Mouse (Mus musculus) heart, adult 2 months (tissue): ENCODE measurements around the gene Apol7e.
"Not testable (repeated sequence)": the region's sequence is repeated elsewhere in the genome, so short reads cannot be mapped to it uniquely, and the experiment has no call there.

ENCODE experiments used
- CTCF ChIP-seq: fragments of 200-600 bp; IDR thresholded peaks from 2 replicates; pipeline ENCODE4 v1.8.1; 2022; ENCODE audit warnings: antibody characterized with exemption, mild to moderate bottlenecking, moderate library complexity
- EP300 ChIP-seq: fragments of 200-500 bp; IDR thresholded peaks from 2 replicates; pipeline ENCODE4 v1.6.1; 2011; ENCODE audit warnings: low read depth, low read length, control low read depth; ENCODE audit not compliant: insufficient read depth

GRCm38 (mm10) chr15:77705306-77705705 lies 6.6 kb downstream of the Apol7e start:
- not testable (repeated sequence) for TF ChIP-seq EP300, CTCF
